Mouse (Mus musculus): ENCODE data around the gene Pank4. TPM values are rescaled to one million over a fixed set of nuclear protein-coding genes. Genes with fewer than 3 reads are reported as not detected.

Pank4 gene
- polyA plus RNA-seq, 1 experiment from 2014 or later = 42.1 TPM

DNA sequence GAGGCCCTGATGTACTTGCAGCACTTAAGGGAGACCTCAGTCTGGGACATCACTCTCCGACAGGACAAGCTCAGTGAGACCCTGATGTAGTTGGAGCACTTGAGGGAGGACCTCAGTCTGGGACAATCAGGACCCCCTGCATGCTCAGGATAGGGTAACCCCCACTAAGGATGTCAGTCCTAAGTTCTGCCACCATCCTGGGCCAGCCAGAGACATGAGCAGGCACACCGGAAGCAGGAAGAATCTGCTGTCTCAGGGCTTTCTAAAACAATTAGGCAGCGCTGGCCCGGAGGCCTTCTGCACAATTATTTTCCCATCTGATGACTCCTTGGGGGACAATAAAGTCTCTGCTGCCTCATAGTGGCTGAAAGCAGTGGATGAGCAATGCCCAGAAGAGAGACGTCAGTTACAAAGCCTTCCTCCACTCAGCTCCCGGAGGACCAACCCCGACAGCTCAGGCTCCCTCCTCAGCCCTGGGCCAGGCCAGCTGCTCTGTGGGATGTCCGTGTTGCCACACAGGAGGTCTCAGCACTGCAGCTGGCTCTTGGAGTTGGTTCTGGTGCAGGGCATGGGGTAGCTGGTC, 32.7 kb downstream of the Pank4 start:
- H3K27ac ChIP-seq (ENCODE audit: low read length) = no peak overlapping the region
- no peaks in the 10 kb centered on the region for H3K4me1 ChIP-seq (ENCODE audit: control insufficient read depth, insufficient read depth, low read length)
- H3K4me3 ChIP-seq (ENCODE audit: low read depth, low read length) = no peak overlapping the region
- no peaks in the 10 kb centered on the region for H3K36me3 ChIP-seq (ENCODE audit: control insufficient read depth, insufficient read depth, low read length)
- H3K9ac ChIP-seq (ENCODE audit: low read depth, low read length) = no peak overlapping the region
- no peaks in the 10 kb centered on the region for H3K27me3 ChIP-seq (ENCODE audit: control insufficient read depth, insufficient read depth, low read depth, low read length)
- 25% methylated on average over 8 of the region's 8 CpGs for WGBS
- H3K4me2 ChIP-seq (ENCODE audit: low read length) = no peak overlapping the region
- no peaks in the 10 kb centered on the region for H3K9me3 ChIP-seq (replicated peaks; ENCODE audit: control insufficient read depth, low read length, poor library complexity, severe bottlenecking)
- ATAC-seq = no peak

DNA sequence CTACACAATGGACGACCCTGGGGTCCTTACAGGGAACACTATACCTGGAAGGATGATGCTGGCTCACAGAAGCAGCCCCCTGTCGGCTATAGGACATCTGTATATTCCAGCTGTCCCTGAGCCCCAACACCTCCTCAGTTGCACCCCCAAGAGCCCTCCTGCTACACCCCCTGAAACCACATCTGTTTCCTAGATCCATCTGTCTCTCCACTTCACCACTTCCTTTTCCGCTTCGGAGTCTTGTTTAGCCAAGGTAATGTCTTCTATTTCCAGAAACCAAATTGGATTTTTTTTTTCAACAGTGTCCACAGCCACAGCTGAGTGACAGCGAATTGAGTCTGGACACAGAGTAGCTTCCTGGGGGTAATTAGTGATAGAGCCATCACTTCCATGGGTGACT, 35.5 kb downstream of the Pank4 start:
- H3K27me3 ChIP-seq (ENCODE audit: control insufficient read depth, insufficient read depth, low read depth, low read length) = no peaks in the 10 kb centered on the region
- no peak overlapping the region for H3K9ac ChIP-seq (ENCODE audit: low read depth, low read length)
- no peak overlapping the region for H3K4me2 ChIP-seq (ENCODE audit: low read length)
- ATAC-seq = no peak
- WGBS = 92% methylated on average over 5 of the region's 5 CpGs
- H3K36me3 ChIP-seq (ENCODE audit: control insufficient read depth, insufficient read depth, low read length) = no peaks in the 10 kb centered on the region
- H3K27ac ChIP-seq (ENCODE audit: low read length) = no peak overlapping the region
- H3K4me3 ChIP-seq (ENCODE audit: low read depth, low read length) = no peak overlapping the region
- H3K4me1 ChIP-seq (ENCODE audit: control insufficient read depth, insufficient read depth, low read length) = no peaks in the 10 kb centered on the region
- no peaks in the 10 kb centered on the region for H3K9me3 ChIP-seq (replicated peaks; ENCODE audit: control insufficient read depth, low read length, poor library complexity, severe bottlenecking)

DNA sequence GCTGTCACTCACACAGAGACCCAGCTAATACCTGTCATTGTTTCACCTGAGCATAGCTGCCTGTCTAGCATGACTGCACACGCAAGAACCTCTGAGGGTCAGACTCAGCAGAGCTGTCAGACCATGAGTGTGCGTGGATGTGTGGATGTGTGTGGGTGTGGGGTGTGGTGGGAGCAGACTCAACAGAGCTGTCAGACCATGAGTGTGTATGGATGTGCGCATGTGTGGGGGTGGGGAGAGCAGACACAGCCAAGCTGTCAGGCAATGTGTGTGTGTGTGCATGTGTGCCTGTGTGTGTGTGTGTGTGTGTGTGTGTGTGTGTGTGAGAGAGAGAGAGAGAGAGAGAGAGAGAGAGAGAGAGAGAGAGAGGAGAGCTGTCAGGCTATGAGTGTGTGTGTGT, 41.4 kb downstream of the Pank4 start:
- Histone ChIP-seq H3K4me3 (ENCODE audit: low read depth, low read length) (no peak overlapping the region), H3K36me3 (ENCODE audit: control insufficient read depth, insufficient read depth, low read length) (no peaks in the 10 kb centered on the region), H3K27ac (ENCODE audit: low read length) (no peak overlapping the region), H3K4me1 (ENCODE audit: control insufficient read depth, insufficient read depth, low read length) (no peaks in the 10 kb centered on the region), H3K4me2 (ENCODE audit: low read length) (no peak overlapping the region), H3K27me3 (ENCODE audit: control insufficient read depth, insufficient read depth, low read depth, low read length) (no peaks in the 10 kb centered on the region), H3K9ac (ENCODE audit: low read depth, low read length) (no peak overlapping the region), H3K9me3 (replicated peaks; ENCODE audit: control insufficient read depth, low read length, poor library complexity, severe bottlenecking) (no peaks in the 10 kb centered on the region)
- WGBS = 93% methylated on average over 3 of the region's 3 CpGs
- ATAC-seq = no peak

DNA sequence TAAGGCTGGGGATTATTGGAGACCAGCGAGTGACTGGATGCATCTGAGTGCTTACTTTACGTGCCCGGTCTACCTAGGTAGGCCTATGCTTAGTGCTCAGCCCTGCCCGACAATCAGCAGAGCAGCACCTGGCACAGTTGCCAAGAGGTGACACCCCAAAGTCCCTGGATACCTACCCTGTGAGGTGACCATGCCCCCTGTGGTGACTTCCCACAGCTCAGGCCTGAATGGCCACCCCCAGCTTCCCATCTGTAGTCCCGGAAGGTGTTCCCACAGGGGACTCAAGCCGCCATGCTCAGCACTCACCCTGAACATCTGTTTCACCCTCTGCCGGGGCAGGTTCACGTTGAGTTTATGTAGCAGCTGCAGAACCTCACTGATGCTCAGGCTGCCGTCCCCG, 42.4 kb downstream of the Pank4 start:
- Histone ChIP-seq H3K36me3 (ENCODE audit: control insufficient read depth, insufficient read depth, low read length) (no peaks in the 10 kb centered on the region), H3K9ac (ENCODE audit: low read depth, low read length) (no peak overlapping the region), H3K27me3 (ENCODE audit: control insufficient read depth, insufficient read depth, low read depth, low read length) (no peaks in the 10 kb centered on the region), H3K4me2 (ENCODE audit: low read length) (no peak overlapping the region), H3K9me3 (replicated peaks; ENCODE audit: control insufficient read depth, low read length, poor library complexity, severe bottlenecking) (no peaks in the 10 kb centered on the region), H3K27ac (ENCODE audit: low read length) (no peak overlapping the region), H3K4me1 (ENCODE audit: control insufficient read depth, insufficient read depth, low read length) (no peaks in the 10 kb centered on the region), H3K4me3 (ENCODE audit: low read depth, low read length) (no peak overlapping the region)
- no peak for ATAC-seq
- WGBS = 56% methylated on average over 10 of the region's 10 CpGs

DNA sequence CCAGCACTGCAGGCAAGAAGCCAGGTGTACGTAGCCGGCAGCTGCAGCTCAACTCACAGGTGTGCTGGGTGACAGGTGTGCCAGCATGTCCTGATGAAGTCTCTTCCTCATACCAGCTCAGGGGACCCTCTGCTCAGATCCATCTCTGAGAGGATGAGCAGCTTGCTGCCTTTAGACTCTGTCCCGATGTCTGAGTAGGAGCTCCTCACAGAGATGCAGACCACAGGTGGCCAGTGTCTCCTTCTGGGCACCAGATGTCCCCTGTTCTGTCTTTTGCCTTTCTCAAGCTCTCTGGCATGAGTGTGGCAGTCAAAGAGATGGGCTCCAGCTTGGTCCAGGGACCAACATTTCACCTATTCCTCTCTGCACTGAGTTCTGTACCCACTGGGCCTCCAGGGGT, 43.7 kb downstream of the Pank4 start:
- Histone ChIP-seq H3K4me1 (ENCODE audit: control insufficient read depth, insufficient read depth, low read length) (no peaks in the 10 kb centered on the region), H3K9ac (ENCODE audit: low read depth, low read length) (no peak overlapping the region), H3K4me2 (ENCODE audit: low read length) (no peak overlapping the region), H3K9me3 (replicated peaks; ENCODE audit: control insufficient read depth, low read length, poor library complexity, severe bottlenecking) (no peaks in the 10 kb centered on the region), H3K4me3 (ENCODE audit: low read depth, low read length) (no peak overlapping the region), H3K27me3 (ENCODE audit: control insufficient read depth, insufficient read depth, low read depth, low read length) (no peaks in the 10 kb centered on the region), H3K27ac (ENCODE audit: low read length) (no peak overlapping the region), H3K36me3 (ENCODE audit: control insufficient read depth, insufficient read depth, low read length) (no peaks in the 10 kb centered on the region)
- 92% methylated on average over 3 of the region's 3 CpGs for WGBS
- no peak for ATAC-seq

DNA sequence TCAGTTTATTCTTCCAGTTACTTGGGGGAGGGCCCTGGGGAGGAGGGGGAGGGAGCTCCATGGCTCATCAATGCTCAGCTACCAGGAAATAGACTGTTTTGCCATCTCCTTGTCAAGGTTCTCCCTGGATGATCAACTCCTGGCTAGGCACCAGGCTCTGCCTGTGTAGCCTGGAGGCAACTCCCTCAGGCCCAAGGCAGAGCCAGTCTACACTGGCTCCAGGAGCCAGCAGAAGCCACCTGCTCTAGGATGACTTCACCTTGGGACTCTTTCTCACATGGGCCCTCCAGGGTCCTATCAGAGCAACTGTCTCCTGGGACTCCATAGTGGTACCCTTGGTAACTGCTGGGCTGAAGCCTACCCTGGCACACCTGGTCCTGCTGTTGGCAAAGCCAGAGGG, 44.2 kb downstream of the Pank4 start:
- H3K9me3 ChIP-seq (replicated peaks; ENCODE audit: control insufficient read depth, low read length, poor library complexity, severe bottlenecking) = no peaks in the 10 kb centered on the region
- H3K27me3 ChIP-seq (ENCODE audit: control insufficient read depth, insufficient read depth, low read depth, low read length) = no peaks in the 10 kb centered on the region
- no peak overlapping the region for H3K27ac ChIP-seq (ENCODE audit: low read length)
- no peaks in the 10 kb centered on the region for H3K4me1 ChIP-seq (ENCODE audit: control insufficient read depth, insufficient read depth, low read length)
- no peak overlapping the region for H3K4me2 ChIP-seq (ENCODE audit: low read length)
- no peak overlapping the region for H3K4me3 ChIP-seq (ENCODE audit: low read depth, low read length)
- no peak for ATAC-seq
- no peak overlapping the region for H3K9ac ChIP-seq (ENCODE audit: low read depth, low read length)
- H3K36me3 ChIP-seq (ENCODE audit: control insufficient read depth, insufficient read depth, low read length) = no peaks in the 10 kb centered on the region

DNA sequence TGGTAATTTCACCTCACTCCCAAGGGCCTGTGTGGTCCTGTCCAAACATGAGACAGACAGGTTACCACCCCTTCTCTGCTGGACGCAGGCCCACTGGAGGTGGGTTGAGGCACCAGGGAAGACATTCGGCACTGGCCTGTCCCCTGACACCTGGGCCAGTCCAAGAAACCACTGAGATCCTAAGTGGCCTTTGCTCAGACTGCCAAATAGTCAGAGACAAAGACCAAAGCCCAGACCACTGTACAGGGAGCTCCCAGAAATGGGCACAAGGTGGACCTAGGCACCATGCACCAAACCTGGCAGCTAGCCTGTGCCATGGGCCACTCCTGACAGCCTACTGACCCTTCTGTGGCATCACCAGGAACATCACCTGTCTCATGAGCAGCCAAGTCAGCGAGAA, 45.3 kb downstream of the Pank4 start:
- Histone ChIP-seq H3K4me2 (ENCODE audit: low read length) (no peak overlapping the region), H3K4me3 (ENCODE audit: low read depth, low read length) (no peak overlapping the region), H3K36me3 (ENCODE audit: control insufficient read depth, insufficient read depth, low read length) (no peaks in the 10 kb centered on the region), H3K4me1 (ENCODE audit: control insufficient read depth, insufficient read depth, low read length) (no peaks in the 10 kb centered on the region), H3K9ac (ENCODE audit: low read depth, low read length) (no peak overlapping the region), H3K9me3 (replicated peaks; ENCODE audit: control insufficient read depth, low read length, poor library complexity, severe bottlenecking) (no peaks in the 10 kb centered on the region), H3K27me3 (ENCODE audit: control insufficient read depth, insufficient read depth, low read depth, low read length) (no peaks in the 10 kb centered on the region), H3K27ac (ENCODE audit: low read length) (no peak overlapping the region)
- ATAC-seq = no peak
- WGBS = 82% methylated on average over 3 of the region's 3 CpGs

DNA sequence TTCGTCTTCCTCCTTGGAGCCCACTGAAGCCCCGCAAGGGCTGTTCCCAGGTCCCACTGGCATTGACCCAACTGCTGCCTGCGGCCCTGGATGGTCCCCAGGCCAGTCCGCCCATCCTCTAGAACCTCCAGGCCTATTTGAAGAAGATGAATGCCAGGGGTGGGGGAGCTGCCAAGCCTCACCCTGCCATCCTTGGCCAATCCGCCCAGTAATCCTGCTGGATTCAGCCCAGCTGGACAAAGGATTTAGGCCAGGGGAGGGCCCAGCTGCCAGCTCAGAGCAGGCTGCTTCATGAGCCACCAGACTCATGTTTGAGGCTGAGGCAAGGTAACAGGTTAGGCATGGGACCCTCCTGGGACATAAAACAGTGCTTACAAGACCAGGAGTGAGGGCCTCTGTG, 46.9 kb downstream of the Pank4 start:
- H3K36me3 ChIP-seq (ENCODE audit: control insufficient read depth, insufficient read depth, low read length) = no peaks in the 10 kb centered on the region
- no peak for ATAC-seq
- 65% methylated on average over 5 of the region's 5 CpGs for WGBS
- no peak overlapping the region for H3K4me3 ChIP-seq (ENCODE audit: low read depth, low read length)
- H3K9ac ChIP-seq (ENCODE audit: low read depth, low read length) = no peak overlapping the region
- no peak overlapping the region for H3K4me2 ChIP-seq (ENCODE audit: low read length)
- H3K27ac ChIP-seq (ENCODE audit: low read length) = no peak overlapping the region
- H3K4me1 ChIP-seq (ENCODE audit: control insufficient read depth, insufficient read depth, low read length) = 0 out of 2 replicates have a peak, but pooled peaks cover 2% of the 10 kb centered on the region
- H3K9me3 ChIP-seq (replicated peaks; ENCODE audit: control insufficient read depth, low read length, poor library complexity, severe bottlenecking) = no peaks in the 10 kb centered on the region
- H3K27me3 ChIP-seq (ENCODE audit: control insufficient read depth, insufficient read depth, low read depth, low read length) = no peaks in the 10 kb centered on the region

DNA sequence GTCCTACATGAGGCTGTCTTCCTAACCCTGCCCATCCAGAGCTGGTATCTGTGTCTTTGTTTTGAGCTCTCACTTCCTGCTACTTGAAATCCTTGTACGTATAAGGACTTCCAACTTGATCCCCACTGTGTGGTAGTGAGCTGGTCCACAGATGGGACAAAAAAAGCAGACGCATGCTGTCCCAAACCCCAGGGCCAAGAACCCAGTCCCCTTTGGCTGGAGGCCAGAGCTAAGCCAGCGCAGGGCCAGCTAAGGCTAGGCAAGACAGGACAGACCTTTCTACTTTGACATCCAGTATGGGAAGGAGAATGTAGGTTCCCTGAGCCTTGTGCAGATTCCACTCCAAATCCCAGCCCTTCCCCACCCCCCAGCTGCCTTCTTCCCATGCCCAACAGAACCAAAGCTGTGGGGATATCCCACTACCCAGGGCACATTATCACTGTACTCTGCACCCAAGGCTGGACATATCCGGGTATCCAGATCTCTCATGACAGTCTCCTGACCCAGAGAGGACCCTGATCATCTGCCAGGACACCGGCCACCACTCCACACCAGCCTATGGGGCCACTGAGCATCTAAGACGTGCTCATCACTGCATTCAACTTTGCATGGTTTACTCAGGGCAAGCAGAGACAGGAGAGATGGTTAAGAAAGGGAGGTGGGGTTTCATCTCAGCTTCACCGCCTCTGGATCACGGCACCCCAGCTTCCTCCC, 47.5 kb downstream of the Pank4 start:
- Histone ChIP-seq H3K4me2 (ENCODE audit: low read length) (no peak overlapping the region), H3K9ac (ENCODE audit: low read depth, low read length) (no peak overlapping the region), H3K9me3 (replicated peaks; ENCODE audit: control insufficient read depth, low read length, poor library complexity, severe bottlenecking) (no peaks in the 10 kb centered on the region), H3K27ac (ENCODE audit: low read length) (no peak overlapping the region), H3K36me3 (ENCODE audit: control insufficient read depth, insufficient read depth, low read length) (no peaks in the 10 kb centered on the region), H3K27me3 (ENCODE audit: control insufficient read depth, insufficient read depth, low read depth, low read length) (no peaks in the 10 kb centered on the region), H3K4me1 (ENCODE audit: control insufficient read depth, insufficient read depth, low read length) (0 out of 2 replicates have a peak, but pooled peaks cover 2% of the 10 kb centered on the region), H3K4me3 (ENCODE audit: low read depth, low read length) (no peak overlapping the region)
- WGBS = 75% methylated on average over 8 of the region's 8 CpGs
- ATAC-seq = no peak

Data from midbrain, embryonic 16.5 days (tissue).